Mouse (Mus musculus): ENCODE data around the gene Edil3. TPM values are rescaled to one million over a fixed set of nuclear protein-coding genes. Genes with fewer than 3 reads are reported as not detected.

Gene Edil3
- polyA plus RNA-seq, 1 experiment from 2014 or later: 3.3 TPM

DNA sequence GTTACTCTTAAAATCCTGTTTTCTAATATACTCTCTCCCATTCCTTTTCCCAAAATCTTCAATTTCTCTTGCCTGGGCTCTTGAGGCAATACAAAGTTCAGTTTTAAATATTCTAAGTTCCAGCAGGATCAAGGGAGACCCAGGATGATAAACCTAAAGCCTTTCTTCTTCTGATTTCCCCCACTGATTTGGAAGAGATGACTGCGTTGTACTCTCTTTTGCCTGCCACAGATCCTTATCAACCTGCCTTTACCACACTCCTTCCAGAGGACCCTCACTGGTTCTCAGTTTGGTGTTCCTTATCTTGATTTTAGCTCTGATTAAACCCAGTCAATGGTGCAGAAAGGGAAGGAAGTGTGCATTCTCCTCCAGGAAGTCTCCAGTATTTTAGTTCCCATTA lies 435.6 kb downstream of the Edil3 start:
- no peaks in the 10 kb centered on the region for H3K4me1 ChIP-seq (replicated peaks)
- H3K36me3 ChIP-seq: no peaks in the 10 kb centered on the region
- no peak overlapping the region for H3K27ac ChIP-seq
- 62% methylated on average over 1 of the region's 1 CpGs for WGBS
- H3K4me3 ChIP-seq: no peak overlapping the region
- no peak overlapping the region for H3K4me2 ChIP-seq
- no peaks in the 10 kb centered on the region for H3K9me3 ChIP-seq (replicated peaks)
- H3K9ac ChIP-seq: no peak overlapping the region
- H3K27me3 ChIP-seq: no peaks in the 10 kb centered on the region
- ATAC-seq (replicated peaks; ENCODE audit: insufficient number of reproducible peaks, insufficient read depth, low FRiP score, low read depth): no peak

DNA sequence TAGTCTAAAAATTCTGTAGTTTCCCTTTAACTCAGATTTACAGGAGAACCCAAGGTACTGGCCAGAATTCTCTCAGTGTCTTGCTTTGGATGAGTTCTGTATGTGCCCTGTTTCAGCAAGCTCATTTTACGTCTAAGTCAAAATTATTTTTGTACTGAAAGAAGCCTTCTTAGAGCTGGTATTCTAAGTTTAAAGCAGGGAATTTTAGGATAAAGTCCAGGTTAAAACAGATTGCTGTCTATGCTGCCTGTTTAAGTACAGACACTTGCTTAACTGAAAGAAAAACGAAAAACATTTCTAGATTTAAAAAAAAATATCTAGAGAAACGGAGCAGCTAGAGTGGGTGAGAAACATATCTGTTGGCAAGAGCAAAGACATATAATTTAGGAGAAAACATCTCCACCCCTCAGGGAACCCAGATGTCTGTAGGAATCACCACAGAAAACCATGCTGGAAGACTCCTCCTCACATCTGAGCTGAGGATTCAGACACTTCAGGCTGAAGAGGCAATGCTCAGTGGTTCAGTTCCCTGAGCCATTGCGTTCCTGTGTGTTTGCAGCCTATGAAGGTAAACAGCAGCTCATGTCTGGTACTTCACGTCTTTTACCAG lies 465.5 kb downstream of the Edil3 start:
- Histone ChIP-seq H3K36me3 (no peaks in the 10 kb centered on the region), H3K4me2 (no peak overlapping the region), H3K9me3 (replicated peaks) (no peaks in the 10 kb centered on the region), H3K4me1 (replicated peaks) (no peaks in the 10 kb centered on the region), H3K27ac (no peak overlapping the region), H3K27me3 (no peaks in the 10 kb centered on the region), H3K4me3 (no peak overlapping the region), H3K9ac (no peak overlapping the region)
- WGBS: 62% methylated on average over 5 of the region's 5 CpGs
- ATAC-seq (replicated peaks; ENCODE audit: insufficient number of reproducible peaks, insufficient read depth, low FRiP score, low read depth): no peak

DNA sequence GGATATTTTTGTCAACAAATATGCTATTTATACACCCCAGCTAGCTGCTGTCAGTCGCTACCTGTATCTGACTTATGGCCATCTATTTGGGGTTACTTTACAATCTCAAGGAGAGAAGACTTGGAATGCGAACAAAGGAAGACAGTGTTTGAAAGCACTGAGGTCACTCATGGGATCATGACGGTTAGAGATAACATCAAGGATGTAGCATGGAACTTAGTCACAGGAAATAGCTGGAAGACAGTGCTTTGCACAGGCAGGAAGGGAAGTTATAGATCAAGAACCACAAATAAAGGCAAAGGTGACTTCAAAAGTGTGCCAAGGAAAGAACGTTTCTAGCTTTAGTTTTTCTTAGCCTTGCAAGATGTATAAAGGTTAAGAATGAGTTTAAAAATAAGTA lies 466.9 kb downstream of the Edil3 start:
- Histone ChIP-seq H3K27ac (no peak overlapping the region), H3K4me2 (no peak overlapping the region), H3K4me1 (replicated peaks) (no peaks in the 10 kb centered on the region), H3K27me3 (no peaks in the 10 kb centered on the region), H3K36me3 (no peaks in the 10 kb centered on the region), H3K9me3 (replicated peaks) (no peaks in the 10 kb centered on the region), H3K4me3 (no peak overlapping the region), H3K9ac (no peak overlapping the region)
- WGBS: 42% methylated on average over 4 of the region's 4 CpGs
- no peak for ATAC-seq (replicated peaks; ENCODE audit: insufficient number of reproducible peaks, insufficient read depth, low FRiP score, low read depth)

DNA sequence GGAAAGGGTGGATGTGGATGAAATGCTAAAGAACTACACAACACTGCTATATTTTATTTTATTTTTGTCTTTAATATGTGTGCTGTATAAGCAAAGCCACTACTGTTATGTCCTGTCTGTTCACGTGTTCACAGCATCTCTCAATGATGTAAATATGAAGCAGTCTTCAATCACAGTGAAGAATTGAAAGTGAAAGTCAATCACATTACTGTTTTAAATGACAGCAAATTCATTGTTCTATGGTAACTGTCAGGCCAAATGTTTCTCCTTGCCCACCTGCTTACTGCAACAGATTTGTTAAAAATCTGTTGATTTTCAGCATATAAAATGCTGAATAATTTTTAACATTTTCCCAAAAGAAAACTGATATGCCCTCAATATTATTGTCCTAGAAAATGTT lies 499.9 kb downstream of the Edil3 start:
- ATAC-seq (replicated peaks; ENCODE audit: insufficient number of reproducible peaks, insufficient read depth, low FRiP score, low read depth): no peak
- Histone ChIP-seq H3K4me1 (replicated peaks) (no peaks in the 10 kb centered on the region), H3K27ac (no peak overlapping the region), H3K36me3 (no peaks in the 10 kb centered on the region), H3K9me3 (replicated peaks) (no peaks in the 10 kb centered on the region), H3K4me3 (no peak overlapping the region), H3K9ac (no peak overlapping the region), H3K4me2 (no peak overlapping the region), H3K27me3 (no peaks in the 10 kb centered on the region)
- 69% methylated on average over 1 of the region's 1 CpGs for WGBS

DNA sequence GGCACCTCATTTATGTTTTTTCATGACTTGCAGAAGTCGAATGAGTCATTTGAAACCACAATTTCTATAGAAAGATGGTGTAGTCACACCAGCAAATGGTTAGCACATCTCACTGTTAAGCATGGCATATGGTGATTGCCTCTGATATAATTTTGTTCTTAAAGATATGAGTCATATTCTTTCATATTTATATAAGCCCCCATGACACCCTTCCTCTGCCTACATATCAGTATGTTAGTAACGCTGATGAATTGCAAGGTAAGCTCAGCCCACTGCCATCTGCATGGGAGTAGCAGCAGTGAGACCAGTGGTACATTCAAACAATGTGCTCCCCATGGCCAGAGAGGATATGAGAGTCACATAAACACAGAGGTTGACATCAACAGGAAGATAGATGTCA lies 503.0 kb downstream of the Edil3 start:
- H3K27ac ChIP-seq: no peak overlapping the region
- H3K9ac ChIP-seq: no peak overlapping the region
- H3K9me3 ChIP-seq (replicated peaks): no peaks in the 10 kb centered on the region
- H3K36me3 ChIP-seq: no peaks in the 10 kb centered on the region
- H3K4me3 ChIP-seq: no peak overlapping the region
- WGBS: 76% methylated on average over 2 of the region's 2 CpGs
- ATAC-seq (replicated peaks; ENCODE audit: insufficient number of reproducible peaks, insufficient read depth, low FRiP score, low read depth): no peak
- H3K4me1 ChIP-seq (replicated peaks): no peaks in the 10 kb centered on the region
- no peaks in the 10 kb centered on the region for H3K27me3 ChIP-seq
- no peak overlapping the region for H3K4me2 ChIP-seq

DNA sequence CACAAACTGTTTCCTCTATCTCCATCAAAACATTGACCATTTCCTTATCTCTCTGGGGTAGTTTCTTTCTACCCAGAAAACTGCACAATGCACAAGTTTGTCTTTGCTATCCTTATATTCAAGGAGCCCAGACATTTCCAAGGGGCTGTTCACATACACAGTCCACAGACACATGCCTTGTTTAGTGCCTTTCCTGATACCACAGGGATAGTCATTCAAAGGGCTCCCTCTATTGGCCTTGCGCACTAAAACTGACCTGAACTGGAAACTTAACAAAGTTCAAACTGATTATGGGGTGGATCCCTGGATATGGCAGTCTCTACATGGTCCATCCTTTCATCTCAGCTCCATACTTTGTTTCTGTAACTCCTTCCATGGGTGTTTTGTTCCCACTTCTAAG lies 513.2 kb downstream of the Edil3 start:
- no peak overlapping the region for H3K27ac ChIP-seq
- no peaks in the 10 kb centered on the region for H3K9me3 ChIP-seq (replicated peaks)
- no peaks in the 10 kb centered on the region for H3K27me3 ChIP-seq
- no peaks in the 10 kb centered on the region for H3K36me3 ChIP-seq
- no peak overlapping the region for H3K4me2 ChIP-seq
- H3K4me3 ChIP-seq: no peak overlapping the region
- no peak; the same call in 1 of the 2 replicates for ATAC-seq (replicated peaks; ENCODE audit: insufficient number of reproducible peaks, insufficient read depth, low FRiP score, low read depth)
- no peak overlapping the region for H3K9ac ChIP-seq
- H3K4me1 ChIP-seq (replicated peaks): 0 out of 2 replicates have a peak, but pooled peaks cover 4% of the 10 kb centered on the region
- 53% methylated on average over 1 of the region's 1 CpGs for WGBS

DNA sequence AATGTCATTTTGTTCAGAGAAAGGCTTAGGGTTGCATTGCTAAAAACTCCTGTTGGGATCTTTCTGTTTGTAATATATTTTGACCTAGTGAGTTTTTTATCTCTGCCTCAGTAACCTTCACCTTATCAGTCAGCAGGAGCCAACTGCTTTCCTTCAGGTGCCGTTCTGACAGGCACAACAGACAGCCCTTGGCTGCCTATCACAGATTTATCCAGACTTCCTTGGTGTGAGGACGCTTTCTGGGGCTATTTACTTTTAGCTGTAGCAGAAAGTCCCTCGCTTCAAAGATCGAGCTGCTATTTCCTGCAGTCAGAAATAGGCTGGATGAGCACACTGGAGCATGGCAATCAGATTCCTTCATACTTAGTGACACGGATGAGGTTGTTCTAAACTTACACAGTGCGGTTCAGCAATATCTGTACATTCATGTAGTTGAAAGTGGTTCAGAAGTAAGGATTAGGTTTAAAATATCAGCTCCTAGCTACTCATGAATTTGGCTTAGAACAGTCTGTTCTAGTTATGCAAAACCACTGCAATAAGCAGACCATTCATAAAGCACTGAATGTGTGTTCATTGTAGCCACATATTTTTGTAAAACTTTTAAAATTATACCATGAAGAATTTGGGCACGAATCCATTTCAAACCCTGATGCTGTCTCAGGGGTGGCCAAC lies 514.8 kb downstream of the Edil3 start:
- Histone ChIP-seq H3K27me3 (no peaks in the 10 kb centered on the region), H3K4me2 (peak overlapping the region; percentile 9; the same call in 1 of the 2 replicates), H3K9me3 (replicated peaks) (no peaks in the 10 kb centered on the region), H3K9ac (no peak overlapping the region), H3K27ac (no peak overlapping the region), H3K4me1 (replicated peaks) (0 out of 2 replicates have a peak, but pooled peaks cover 4% of the 10 kb centered on the region), H3K36me3 (no peaks in the 10 kb centered on the region), H3K4me3 (no peak overlapping the region)
- 22% methylated on average over 7 of the region's 7 CpGs for WGBS
- ATAC-seq (replicated peaks; ENCODE audit: insufficient number of reproducible peaks, insufficient read depth, low FRiP score, low read depth): no peak

DNA sequence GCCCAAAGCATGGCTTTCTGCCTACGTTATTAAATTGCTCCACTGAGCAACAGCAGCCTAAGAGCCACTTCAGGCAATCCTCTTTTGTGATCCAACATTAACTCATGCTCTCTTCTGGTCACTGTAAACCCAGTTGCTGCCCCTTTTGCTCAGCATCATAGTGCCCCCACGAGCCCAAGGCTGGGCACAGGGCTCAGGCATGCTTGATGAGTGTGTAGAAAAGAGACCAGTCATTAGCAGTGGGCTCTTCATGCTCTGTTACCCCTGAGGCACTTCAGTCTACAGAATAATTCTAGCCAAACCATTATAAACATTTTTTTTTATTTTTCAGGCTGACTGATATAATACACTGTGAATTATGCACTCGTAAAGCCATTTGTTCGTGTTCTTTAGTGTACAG lies 517.8 kb downstream of the Edil3 start:
- Histone ChIP-seq H3K9ac (no peak overlapping the region), H3K9me3 (replicated peaks) (no peaks in the 10 kb centered on the region), H3K4me2 (no peak overlapping the region), H3K4me1 (replicated peaks) (0 out of 2 replicates have a peak, but pooled peaks cover 4% of the 10 kb centered on the region), H3K4me3 (no peak overlapping the region), H3K36me3 (no peaks in the 10 kb centered on the region), H3K27ac (no peak overlapping the region), H3K27me3 (no peaks in the 10 kb centered on the region)
- ATAC-seq (replicated peaks; ENCODE audit: insufficient number of reproducible peaks, insufficient read depth, low FRiP score, low read depth): no peak
- WGBS: 72% methylated on average over 4 of the region's 4 CpGs

DNA sequence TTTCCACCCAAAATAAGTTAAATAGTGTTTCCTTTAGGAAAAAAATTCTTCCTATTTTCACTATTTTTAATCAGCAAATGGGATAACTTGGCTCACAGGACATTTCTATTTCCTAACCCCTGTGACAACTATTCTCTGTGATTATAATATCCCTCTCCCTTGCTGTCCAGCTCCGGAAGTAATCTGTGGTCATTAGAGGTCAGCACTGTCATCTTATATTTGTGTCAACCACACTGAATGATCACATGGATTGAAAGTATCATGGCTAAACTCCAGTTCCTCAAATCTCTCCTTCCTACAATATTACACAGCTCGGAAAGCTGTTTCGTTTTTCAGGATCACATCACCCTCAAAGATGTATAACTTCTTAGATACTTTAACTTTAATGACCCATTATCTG lies 518.5 kb downstream of the Edil3 start:
- H3K4me3 ChIP-seq: no peak overlapping the region
- H3K4me1 ChIP-seq (replicated peaks): 0 out of 2 replicates have a peak, but pooled peaks cover 4% of the 10 kb centered on the region
- no peak overlapping the region for H3K4me2 ChIP-seq
- H3K36me3 ChIP-seq: no peaks in the 10 kb centered on the region
- no peaks in the 10 kb centered on the region for H3K27me3 ChIP-seq
- no peak overlapping the region for H3K27ac ChIP-seq
- ATAC-seq (replicated peaks; ENCODE audit: insufficient number of reproducible peaks, insufficient read depth, low FRiP score, low read depth): no peak
- 83% methylated on average over 3 of the region's 3 CpGs for WGBS
- no peaks in the 10 kb centered on the region for H3K9me3 ChIP-seq (replicated peaks)
- no peak overlapping the region for H3K9ac ChIP-seq

DNA sequence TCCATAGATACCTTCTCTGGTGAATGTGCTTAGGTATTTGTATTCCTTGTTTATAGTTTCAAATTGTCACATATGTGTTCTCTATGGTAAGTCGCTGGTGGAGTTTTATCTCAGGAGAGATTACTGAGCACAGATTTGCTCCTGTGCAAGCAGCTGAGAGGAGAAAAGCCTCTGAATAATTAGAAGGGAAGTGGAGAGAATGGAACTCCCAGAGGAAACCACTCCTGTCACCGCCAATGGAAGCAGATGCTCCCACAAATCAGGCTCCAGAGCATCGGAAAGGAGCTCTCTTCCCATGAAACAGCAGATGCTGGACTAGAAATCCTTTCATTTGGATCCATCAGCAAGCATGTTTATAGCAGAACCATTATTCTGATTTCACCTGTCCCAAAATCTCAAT lies 534.0 kb downstream of the Edil3 start:
- no peaks in the 10 kb centered on the region for H3K9me3 ChIP-seq (replicated peaks)
- 58% methylated on average over 3 of the region's 3 CpGs for WGBS
- ATAC-seq (replicated peaks; ENCODE audit: insufficient number of reproducible peaks, insufficient read depth, low FRiP score, low read depth): no peak
- H3K9ac ChIP-seq: no peak overlapping the region
- no peaks in the 10 kb centered on the region for H3K4me1 ChIP-seq (replicated peaks)
- no peak overlapping the region for H3K27ac ChIP-seq
- H3K4me3 ChIP-seq: no peak overlapping the region
- no peaks in the 10 kb centered on the region for H3K27me3 ChIP-seq
- H3K4me2 ChIP-seq: no peak overlapping the region
- no peaks in the 10 kb centered on the region for H3K36me3 ChIP-seq

DNA sequence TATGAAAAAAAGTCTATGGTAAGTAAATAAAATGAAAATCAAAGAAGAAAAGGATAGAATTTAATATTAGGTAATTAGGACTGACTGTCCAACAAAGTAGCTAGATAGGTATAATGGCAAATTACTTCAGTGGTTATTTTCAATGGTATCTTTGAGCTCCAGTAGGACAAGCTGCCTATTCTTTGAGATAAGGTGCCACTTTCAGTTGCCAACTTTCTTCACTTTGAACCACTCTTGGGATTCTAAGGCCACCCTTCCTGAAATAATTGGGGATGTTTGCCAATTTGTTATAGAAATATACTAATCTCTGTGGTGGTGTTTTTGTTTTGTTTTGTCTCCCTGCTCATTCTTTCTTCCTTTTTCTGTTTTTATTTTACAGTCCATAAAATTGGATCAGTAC lies 537.1 kb downstream of the Edil3 start:
- Histone ChIP-seq H3K27me3 (no peaks in the 10 kb centered on the region), H3K27ac (no peak overlapping the region), H3K9me3 (replicated peaks) (no peaks in the 10 kb centered on the region), H3K4me1 (replicated peaks) (no peaks in the 10 kb centered on the region), H3K9ac (no peak overlapping the region), H3K4me2 (no peak overlapping the region), H3K36me3 (no peaks in the 10 kb centered on the region), H3K4me3 (no peak overlapping the region)
- ATAC-seq (replicated peaks; ENCODE audit: insufficient number of reproducible peaks, insufficient read depth, low FRiP score, low read depth): no peak

DNA sequence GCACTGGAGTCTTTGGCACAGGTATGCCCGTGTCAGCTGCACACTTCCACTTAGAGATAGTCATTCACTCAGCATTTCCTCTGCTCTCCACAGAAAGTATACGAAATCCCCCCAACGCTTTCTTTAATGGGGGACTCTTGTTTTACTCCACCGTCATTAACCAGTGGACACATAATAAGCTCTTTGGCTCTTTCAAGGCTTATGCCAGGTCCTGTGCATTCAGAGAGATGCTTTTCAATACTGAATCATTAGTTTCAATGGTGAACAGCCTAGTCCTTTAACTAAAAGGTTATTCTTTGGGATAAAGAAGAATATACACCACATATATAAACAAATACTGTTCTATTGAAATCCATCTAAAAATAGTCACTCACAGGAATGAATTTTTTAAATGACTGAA lies 541.0 kb downstream of the Edil3 start:
- Histone ChIP-seq H3K36me3 (no peaks in the 10 kb centered on the region), H3K4me3 (no peak overlapping the region), H3K27ac (no peak overlapping the region), H3K27me3 (no peaks in the 10 kb centered on the region), H3K9ac (no peak overlapping the region), H3K9me3 (replicated peaks) (no peaks in the 10 kb centered on the region), H3K4me1 (replicated peaks) (no peaks in the 10 kb centered on the region), H3K4me2 (no peak overlapping the region)
- no peak for ATAC-seq (replicated peaks; ENCODE audit: insufficient number of reproducible peaks, insufficient read depth, low FRiP score, low read depth)
- WGBS: 70% methylated on average over 4 of the region's 4 CpGs

Measured in heart, embryonic 15.5 days (tissue).